Mouse (Mus musculus) left cerebral cortex, adult 2 months (tissue): ENCODE data around the gene Clic3. TPM values are rescaled to one million over a fixed set of nuclear protein-coding genes. Genes with fewer than 3 reads are reported as not detected.
"Not testable (repeated sequence)": the region's sequence is repeated elsewhere in the genome, so short reads cannot be mapped to it uniquely, and the experiment has no call there.

Experiments used
- DNase-seq, 2 experiments: peaks; one replicate each; pipeline ENCODE4 v3.0.0; 2021 to 2022; ENCODE audit warnings: low spot score in 2 of 2, mixed read lengths in 1 of 2; ENCODE audit errors: extremely low spot score in 1 of 2
- H3K27ac ChIP-seq: fragments of 200-600 bp; 2 replicates; pipeline ENCODE4 v1.8.1; 2022
- H3K4me3 ChIP-seq: fragments of 200-600 bp; 2 replicates; pipeline ENCODE4 v1.8.1; 2022
- CTCF ChIP-seq: fragments of 200-600 bp; IDR thresholded peaks from 2 replicates; pipeline ENCODE4 v1.8.1; 2022; ENCODE audit warnings: antibody characterized with exemption, mild to moderate bottlenecking, moderate library complexity
- intact Hi-C: fragments of 180-260 bp; cut with DNase I; formaldehyde crosslinking; loops from one replicate; pipeline ENCODE4 v1.15.1; 2025
- long read RNA-seq, 2 experiments: library from polyadenylated mRNA; stranded (forward); transcript quantifications; one replicate each; pipeline ENCODE4 v2.0.0; 2021; ENCODE audit warnings: borderline mapping rate in 2 of 2
- total RNA-seq, 2 experiments: library from RNA; stranded (reverse); gene quantifications; 2 replicates each; pipeline ENCODE4 v1.2.3; 2021

The Clic3 gene
- not detected for total RNA-seq
- long read RNA-seq, experiment 1 = 0 reads
- long read RNA-seq, experiment 2 = 0 reads

- TF ChIP-seq CTCF = no peak
- intact Hi-C loops = no loop called here
- no peak within 1 kb of the TSS for H3K4me3 ChIP-seq
- H3K27ac ChIP-seq = no peak within 1 kb of the TSS
- DNase-seq = no peak
These were observed at the start of gene Clic3 for GRCm38 (mm10) chr2:25456205-25456953. Clic3 (plus strand) TSS chr2:25456838.

DNA sequence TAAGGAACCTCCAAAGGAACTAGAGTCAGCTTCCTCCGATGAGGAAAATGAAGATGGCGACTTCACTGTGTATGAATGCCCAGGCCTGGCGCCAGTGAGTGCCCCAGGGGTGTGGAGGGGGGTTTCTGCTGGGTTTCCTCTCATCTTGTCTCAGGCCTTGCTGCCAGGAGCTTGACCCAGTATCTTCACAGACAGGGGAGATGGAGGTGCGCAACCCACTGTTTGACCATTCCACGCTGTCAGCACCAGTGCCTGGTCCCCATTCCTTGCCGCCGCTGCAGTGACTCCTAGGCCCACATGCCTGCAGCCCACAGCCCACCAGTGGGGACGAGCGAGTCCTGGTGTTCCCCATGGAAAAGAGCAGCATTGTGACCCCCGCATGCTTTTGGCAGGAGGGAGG lies 47.7 kb upstream of the Clic3 start:
- no peak for TF ChIP-seq CTCF
- intact Hi-C loops = no loop called here
- DNase-seq = no peak
- Histone ChIP-seq H3K27ac (no peak overlapping the region), H3K4me3 (no peak overlapping the region)

GRCm38 (mm10) chr2:25413436-25413835 lies 43.2 kb upstream of the Clic3 start:
- H3K27ac ChIP-seq, intact Hi-C loops, H3K4me3 ChIP-seq, DNase-seq: not testable (repeated sequence)
- TF ChIP-seq CTCF = peak; percentile 45

DNA sequence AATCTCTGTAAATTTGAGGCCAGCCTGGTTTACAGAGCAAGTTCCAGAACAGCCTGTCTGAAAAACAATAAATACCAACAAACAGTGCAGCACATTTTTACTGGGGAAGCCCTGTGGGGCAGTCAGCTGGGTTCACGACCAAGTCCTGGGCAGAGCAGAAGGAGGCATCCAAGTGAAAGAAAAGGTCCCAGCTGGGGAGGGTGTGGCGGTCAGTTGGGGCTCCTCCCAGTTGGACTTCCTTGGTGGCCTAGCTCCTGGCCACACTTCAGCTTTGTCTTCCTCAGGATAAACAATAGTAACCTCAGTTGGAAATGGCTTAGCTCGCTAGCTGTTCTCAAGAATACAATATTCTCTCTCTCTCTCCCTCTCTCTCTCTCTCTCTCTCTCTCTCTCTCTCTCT lies 39.2 kb upstream of the Clic3 start:
- no peak for TF ChIP-seq CTCF
- intact Hi-C loops = no loop called here
- no peak overlapping the region for H3K4me3 ChIP-seq
- DNase-seq = no peak
- no peak overlapping the region for H3K27ac ChIP-seq

DNA sequence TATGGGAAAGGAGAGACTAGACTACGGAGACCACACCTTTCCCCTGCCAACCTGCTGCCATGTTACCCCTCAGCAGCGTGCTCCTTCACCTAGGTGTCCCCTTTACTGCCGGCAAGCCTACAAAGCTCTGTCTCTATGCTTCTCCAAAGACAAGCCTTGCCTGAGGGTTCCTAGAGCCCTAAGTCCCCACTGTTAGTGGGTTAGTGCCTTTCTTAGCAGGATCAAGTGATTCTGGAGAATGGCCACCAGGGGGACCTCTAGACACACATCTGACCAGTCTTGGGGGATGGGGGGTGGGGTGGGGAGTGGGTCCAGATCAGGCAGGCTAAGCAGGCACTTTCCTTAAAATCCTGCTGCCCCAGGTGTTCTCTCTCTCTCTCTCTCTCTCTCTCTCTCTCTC lies 34.7 kb upstream of the Clic3 start:
- intact Hi-C loops = no loop called here
- DNase-seq = no peak
- H3K4me3 ChIP-seq = no peak overlapping the region
- peak; percentile 55 for TF ChIP-seq CTCF
- no peak overlapping the region for H3K27ac ChIP-seq

GRCm38 (mm10) chr2:25422587-25423410 lies 33.8 kb upstream of the Clic3 start, which contains the start of gene Fut7:
Fut7 (plus strand) TSS chr2:25423267.
- TF ChIP-seq CTCF = no peak
- intact Hi-C loops = no loop called here
- no peak for DNase-seq
- no peak within 1 kb of the TSS for H3K4me3 ChIP-seq
- no peak within 1 kb of the TSS for H3K27ac ChIP-seq

- Histone ChIP-seq H3K4me3 (no peak overlapping the region), H3K27ac (no peak overlapping the region)
- no peak for TF ChIP-seq CTCF
- no peak for DNase-seq
- intact Hi-C loops = no loop called here
These were observed 33.0 kb upstream of the Clic3 start for GRCm38 (mm10) chr2:25423626-25424025.

GRCm38 (mm10) chr2:25425481-25425880 lies 31.2 kb upstream of the Clic3 start:
- intact Hi-C loops = loop anchor here (5.0 kb wide), 1 partner anchor 57 kb away; no protein-coding TSS in a partner anchor
- Histone ChIP-seq H3K4me3 (no peak overlapping the region), H3K27ac (no peak overlapping the region)
- no peak for DNase-seq
- no peak for TF ChIP-seq CTCF

- Histone ChIP-seq H3K4me3 (no peak overlapping the region), H3K27ac (no peak overlapping the region)
- peak; percentile 54 to 63 for DNase-seq
- peak; percentile 80 for TF ChIP-seq CTCF
- intact Hi-C loops = loop anchor here (2.0 to 5.0 kb wide), 2 partner anchors 56 to 126 kb away; no protein-coding TSS in a partner anchor
These were observed 29.9 kb upstream of the Clic3 start for GRCm38 (mm10) chr2:25426721-25427191.

GRCm38 (mm10) chr2:25427256-25427655 lies 29.4 kb upstream of the Clic3 start:
- Histone ChIP-seq H3K4me3 (no peak overlapping the region), H3K27ac (no peak overlapping the region)
- no peak for DNase-seq
- TF ChIP-seq CTCF = no peak
- intact Hi-C loops = loop anchor here (2.0 to 5.0 kb wide), 2 partner anchors 55 to 126 kb away; no protein-coding TSS in a partner anchor

DNA sequence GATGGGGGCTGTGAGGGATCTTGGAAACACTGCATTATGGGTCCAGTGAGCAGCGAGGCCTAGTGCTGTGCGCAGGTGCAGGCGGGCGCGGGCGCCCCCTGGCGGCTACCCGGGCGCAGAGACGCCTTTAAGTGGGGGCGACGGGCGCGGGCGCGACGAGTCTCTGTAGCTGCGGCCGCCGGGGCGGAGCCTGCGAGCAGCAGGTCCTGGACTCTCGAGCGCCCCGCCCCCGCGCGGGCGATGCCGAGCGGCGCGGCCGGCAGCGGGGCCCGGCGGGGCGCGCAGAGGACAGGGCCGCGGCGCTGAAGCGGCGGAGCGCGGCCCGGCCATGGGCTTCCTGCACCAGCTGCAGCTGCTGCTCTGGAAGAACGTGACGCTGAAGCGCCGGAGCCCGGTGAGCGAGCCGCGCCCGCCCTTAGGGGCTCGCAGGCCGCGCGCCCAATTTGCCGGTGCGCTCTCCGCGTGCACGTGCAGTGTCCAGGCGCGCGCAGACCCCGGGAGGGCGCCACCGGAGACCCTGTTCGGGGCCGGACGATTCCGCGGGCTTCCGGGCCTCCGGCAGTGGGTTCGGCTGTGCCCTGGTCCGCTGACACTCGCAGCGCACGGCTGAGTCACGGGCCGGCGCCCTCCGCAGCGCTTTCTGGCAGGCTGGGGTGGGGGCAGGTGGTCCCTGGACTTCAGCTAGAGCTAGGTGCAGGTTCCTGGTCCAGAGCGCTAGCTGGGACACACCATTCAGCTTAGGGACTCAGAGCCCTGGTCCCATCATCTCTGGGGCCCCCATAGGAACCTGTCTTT lies 28.0 kb upstream of the Clic3 start, which contains the start of gene Abca2:
Gene Abca2 (plus strand): TSS at position 262 of the 795 bp plus-strand sequence.
- peak; percentile 98 for DNase-seq
- Histone ChIP-seq H3K4me3 (peak within 1 kb of the TSS; percentile 97), H3K27ac (peak within 1 kb of the TSS; percentile 96)
- intact Hi-C loops = loop anchor here (2.0 to 5.0 kb wide), 3 partner anchors 32 to 72 kb away; partner anchors contain the start of genes C8g, Fbxw5 and Paxx
- peak; percentile 98 for TF ChIP-seq CTCF
